Mouse (Mus musculus): ENCODE results near the gene Zmym4. TPM values are rescaled to one million over a fixed set of nuclear protein-coding genes. Genes with fewer than 3 reads are reported as not detected.

Gene Zmym4
- total and polyA plus RNA-seq, 3 experiments: 3.5 to 22.6 (median 20.2) TPM

- H3K4me1 ChIP-seq (ENCODE audit: control insufficient read depth, insufficient read depth, low read length): no peaks in the 10 kb centered on the region
- H3K9ac ChIP-seq (ENCODE audit: low read depth, low read length): no peak overlapping the region
- no peak overlapping the region for H3K27ac ChIP-seq
- no peaks in the 10 kb centered on the region for H3K27me3 ChIP-seq (ENCODE audit: control insufficient read depth, insufficient read depth, low read length)
- 50% methylated on average over 3 of the region's 3 CpGs for WGBS
- H3K79me2 ChIP-seq (replicated peaks; ENCODE audit: control insufficient read depth, insufficient read depth, low read length): no peaks in the 10 kb centered on the region
- no peaks in the 10 kb centered on the region for H3K36me3 ChIP-seq (ENCODE audit: control insufficient read depth, insufficient read depth, low read length)
- DNase-seq: no peak
- intact Hi-C loops (cut with DNase I): no loop called here
- TF ChIP-seq CTCF (IDR thresholded peaks at IDR 0.05) (no peak), POLR2A (IDR thresholded peaks at IDR 0.05; ENCODE audit: insufficient read depth, low read depth, low read length) (no peak), EP300 (IDR thresholded peaks at IDR 0.05; ENCODE audit: insufficient read depth, low read depth, low read length) (no peak)
- no peak overlapping the region for H3K4me3 ChIP-seq
Observed at GRCm38 (mm10) chr4:126983321-126983720, 15.4 kb upstream of the Zmym4 start.

DNA sequence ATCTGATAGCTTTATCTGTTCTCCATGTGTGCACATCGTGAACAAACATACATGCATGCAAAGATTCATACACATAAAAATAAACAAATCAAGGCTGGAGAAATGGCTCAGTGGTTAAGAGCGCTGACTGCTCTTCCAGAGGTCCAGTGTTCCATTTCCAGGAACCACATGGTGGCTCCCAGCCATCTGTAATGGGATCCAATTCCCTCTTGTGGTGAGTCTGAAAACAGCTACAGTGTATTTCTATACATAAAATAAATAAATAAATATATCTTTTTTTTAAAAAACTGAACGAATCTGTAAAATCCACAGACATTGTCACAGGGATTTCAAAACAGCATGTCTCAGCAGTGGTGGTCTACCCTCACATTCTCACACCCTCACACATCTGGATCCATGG lies 10.8 kb upstream of the Zmym4 start:
- 69% methylated on average over 3 of the region's 3 CpGs for WGBS
- Histone ChIP-seq H3K27ac (no peak overlapping the region), H3K79me2 (replicated peaks; ENCODE audit: control insufficient read depth, insufficient read depth, low read length) (no peaks in the 10 kb centered on the region), H3K36me3 (ENCODE audit: control insufficient read depth, insufficient read depth, low read length) (no peaks in the 10 kb centered on the region), H3K27me3 (ENCODE audit: control insufficient read depth, insufficient read depth, low read length) (no peaks in the 10 kb centered on the region), H3K4me3 (no peak overlapping the region), H3K4me1 (ENCODE audit: control insufficient read depth, insufficient read depth, low read length) (no peaks in the 10 kb centered on the region), H3K9ac (ENCODE audit: low read depth, low read length) (no peak overlapping the region)
- DNase-seq: no peak
- no peak for TF ChIP-seq EP300 (IDR thresholded peaks at IDR 0.05; ENCODE audit: insufficient read depth, low read depth, low read length)
- TF ChIP-seq CTCF (IDR thresholded peaks at IDR 0.05): no peak
- TF ChIP-seq POLR2A (IDR thresholded peaks at IDR 0.05; ENCODE audit: insufficient read depth, low read depth, low read length): no peak
- intact Hi-C loops (cut with DNase I): no loop called here

GRCm38 (mm10) chr4:126977467-126977866 lies 9.5 kb upstream of the Zmym4 start:
- no peaks in the 10 kb centered on the region for H3K27me3 ChIP-seq (ENCODE audit: control insufficient read depth, insufficient read depth, low read length)
- H3K9ac ChIP-seq (ENCODE audit: low read depth, low read length): no peak overlapping the region
- peak; percentile 68 for TF ChIP-seq CTCF (IDR thresholded peaks at IDR 0.05)
- TF ChIP-seq POLR2A (IDR thresholded peaks at IDR 0.05; ENCODE audit: insufficient read depth, low read depth, low read length): no peak
- no peaks in the 10 kb centered on the region for H3K36me3 ChIP-seq (ENCODE audit: control insufficient read depth, insufficient read depth, low read length)
- H3K27ac ChIP-seq: no peak overlapping the region
- no peaks in the 10 kb centered on the region for H3K4me1 ChIP-seq (ENCODE audit: control insufficient read depth, insufficient read depth, low read length)
- H3K4me3 ChIP-seq: no peak overlapping the region
- H3K79me2 ChIP-seq (replicated peaks; ENCODE audit: control insufficient read depth, insufficient read depth, low read length): no peaks in the 10 kb centered on the region
- intact Hi-C loops (cut with DNase I): no loop called here
- peak in 1 of 2 experiments; percentile 24 for DNase-seq

- WGBS: under 1% methylated on average over 35 of the region's 53 CpGs
Observed at GRCm38 (mm10) chr4:126967241-126967863, 583 bp downstream of the Zmym4 start.

DNA sequence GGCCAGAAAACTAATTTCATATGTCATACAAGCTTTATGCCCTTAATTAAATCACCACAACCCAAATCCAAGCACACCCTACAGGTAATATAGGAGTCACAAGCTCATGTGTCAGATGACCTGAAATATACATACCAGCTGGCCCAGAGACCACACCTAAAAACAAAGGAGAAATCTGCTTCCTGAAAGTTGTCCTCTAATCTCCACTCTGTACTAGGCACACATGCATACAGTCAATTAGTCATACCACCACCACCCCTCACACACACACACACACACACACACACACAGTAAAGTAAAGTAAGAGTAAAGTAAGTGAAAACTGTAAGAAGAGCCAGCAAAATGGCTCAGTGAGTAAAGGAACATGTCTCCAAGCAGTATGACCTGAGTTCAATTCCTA lies 9.3 kb downstream of the Zmym4 start:
- no peak for DNase-seq
- H3K79me2 ChIP-seq (replicated peaks; ENCODE audit: control insufficient read depth, insufficient read depth, low read length): peaks cover 14% of the 10 kb centered on the region
- no peaks in the 10 kb centered on the region for H3K27me3 ChIP-seq (ENCODE audit: control insufficient read depth, insufficient read depth, low read length)
- no peak overlapping the region for H3K4me3 ChIP-seq
- intact Hi-C loops (cut with DNase I): no loop called here
- no peak overlapping the region for H3K27ac ChIP-seq
- peaks cover 9% of the 10 kb centered on the region for H3K4me1 ChIP-seq (ENCODE audit: control insufficient read depth, insufficient read depth, low read length)
- TF ChIP-seq EP300 (IDR thresholded peaks at IDR 0.05; ENCODE audit: insufficient read depth, low read depth, low read length) (no peak), CTCF (IDR thresholded peaks at IDR 0.05) (no peak), POLR2A (IDR thresholded peaks at IDR 0.05; ENCODE audit: insufficient read depth, low read depth, low read length) (no peak)
- peaks cover 2% of the 10 kb centered on the region; the same call in 1 of the 2 replicates for H3K36me3 ChIP-seq (ENCODE audit: control insufficient read depth, insufficient read depth, low read length)
- no peak overlapping the region for H3K9ac ChIP-seq (ENCODE audit: low read depth, low read length)

More at GRCm38 (mm10) chr4:126967241-126967863, 583 bp downstream of the Zmym4 start:
- H3K4me1 ChIP-seq (ENCODE audit: control insufficient read depth, insufficient read depth, low read length): peaks cover 2% of the 10 kb centered on the region
- H3K36me3 ChIP-seq (ENCODE audit: control insufficient read depth, insufficient read depth, low read length): no peaks in the 10 kb centered on the region
- no peaks in the 10 kb centered on the region; the same call in 1 of the 2 replicates for H3K79me2 ChIP-seq (replicated peaks; ENCODE audit: control insufficient read depth, insufficient read depth, low read length)
- H3K9ac ChIP-seq (ENCODE audit: low read depth, low read length): peak overlapping the region; percentile 96
- TF ChIP-seq POLR2A (IDR thresholded peaks at IDR 0.05; ENCODE audit: insufficient read depth, low read depth, low read length) (no peak), EP300 (IDR thresholded peaks at IDR 0.05; ENCODE audit: insufficient read depth, low read depth, low read length) (no peak), CTCF (IDR thresholded peaks at IDR 0.05) (no peak)
- peak; percentile 23 to 47 for DNase-seq
- intact Hi-C loops (cut with DNase I): loop anchor here (5.0 to 10.0 kb wide), 3 partner anchors 55 to 213 kb away; partner anchors contain the start of genes AU040320, Ncdn, Sfpq and Zmym6
- H3K27me3 ChIP-seq (ENCODE audit: control insufficient read depth, insufficient read depth, low read length): no peaks in the 10 kb centered on the region
- H3K27ac ChIP-seq: peak overlapping the region; percentile 92
- H3K4me3 ChIP-seq: peak overlapping the region; percentile 97

DNA sequence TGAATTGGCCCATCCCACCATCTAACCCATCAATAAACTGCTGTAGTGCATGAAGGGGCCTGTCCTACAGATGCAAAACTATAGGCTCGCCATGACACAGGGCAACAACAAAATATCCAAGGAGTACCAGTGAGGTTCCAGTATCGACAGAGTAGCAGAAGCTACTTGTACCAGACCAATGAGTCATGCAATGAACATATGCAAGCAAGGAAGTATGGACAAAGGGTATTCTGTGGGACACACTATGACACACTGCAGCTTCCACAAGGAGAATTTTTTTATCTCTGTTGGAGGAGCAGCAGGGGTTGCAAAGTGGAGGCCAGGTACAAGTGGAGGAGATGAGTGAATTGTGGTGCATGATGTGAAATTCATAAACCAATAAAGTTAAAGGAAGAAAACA lies 9.7 kb downstream of the Zmym4 start:
- intact Hi-C loops (cut with DNase I): no loop called here
- Histone ChIP-seq H3K4me1 (ENCODE audit: control insufficient read depth, insufficient read depth, low read length) (peaks cover 7% of the 10 kb centered on the region), H3K27me3 (ENCODE audit: control insufficient read depth, insufficient read depth, low read length) (no peaks in the 10 kb centered on the region), H3K27ac (no peak overlapping the region), H3K9ac (ENCODE audit: low read depth, low read length) (no peak overlapping the region), H3K79me2 (replicated peaks; ENCODE audit: control insufficient read depth, insufficient read depth, low read length) (peaks cover 14% of the 10 kb centered on the region), H3K36me3 (ENCODE audit: control insufficient read depth, insufficient read depth, low read length) (peaks cover 2% of the 10 kb centered on the region; the same call in 1 of the 2 replicates), H3K4me3 (no peak overlapping the region)
- TF ChIP-seq POLR2A (IDR thresholded peaks at IDR 0.05; ENCODE audit: insufficient read depth, low read depth, low read length): no peak
- TF ChIP-seq EP300 (IDR thresholded peaks at IDR 0.05; ENCODE audit: insufficient read depth, low read depth, low read length): no peak
- no peak for TF ChIP-seq CTCF (IDR thresholded peaks at IDR 0.05)
- WGBS: 68% methylated on average over 2 of the region's 2 CpGs
- DNase-seq: no peak

Measured in heart, adult 2 months (tissue).